Mouse (Mus musculus): ENCODE data around the gene Tut7. TPM values are rescaled to one million over a fixed set of nuclear protein-coding genes. Genes with fewer than 3 reads are reported as not detected.
"Not testable (repeated sequence)": the region's sequence is repeated elsewhere in the genome, so short reads cannot be mapped to it uniquely, and the experiment has no call there.

Tut7 gene
- polyA plus RNA-seq, 1 experiment from 2014 or later: 30.6 TPM

GRCm38 (mm10) chr13:59842226-59843210 is 19.6 kb upstream of the Tut7 start:
- Histone ChIP-seq H3K4me1 (peaks cover 6% of the 10 kb centered on the region; the same call in 1 of the 2 replicates), H3K9me3 (no peaks in the 10 kb centered on the region), H3K4me2 (peak overlapping the region; percentile 46), H3K27me3 (replicated peaks) (no peaks in the 10 kb centered on the region), H3K27ac (replicated peaks) (no peak overlapping the region), H3K36me3 (no peaks in the 10 kb centered on the region), H3K9ac (no peak overlapping the region), H3K4me3 (peak overlapping the region; percentile 30)
- WGBS: 32% methylated on average over 16 of the region's 16 CpGs
- 0 out of 2 replicates have a peak, but pooled peaks have one; percentile 29 for ATAC-seq (ENCODE audit: extremely low read depth, insufficient number of reproducible peaks, low FRiP score, low TSS enrichment)

DNA sequence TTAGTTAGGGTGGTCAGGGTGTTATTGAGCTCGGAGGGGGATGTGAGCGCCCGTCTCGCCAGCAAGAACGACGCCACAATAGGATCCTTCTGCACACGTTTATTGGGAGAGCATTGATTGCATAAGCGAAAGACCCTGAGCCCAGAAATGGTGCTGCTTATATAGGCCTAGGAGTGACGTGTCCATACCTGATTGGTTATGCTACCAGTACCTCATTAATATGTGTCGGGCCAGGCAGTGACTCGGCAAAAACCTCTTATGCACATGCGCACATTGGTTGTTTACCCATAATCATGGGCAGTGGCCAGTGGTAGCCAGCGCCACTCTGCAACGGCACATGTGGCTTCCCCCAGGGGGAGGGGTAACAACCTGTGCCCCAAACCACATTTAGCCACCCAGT is 18.8 kb upstream of the Tut7 start:
- ATAC-seq (ENCODE audit: extremely low read depth, insufficient number of reproducible peaks, low FRiP score, low TSS enrichment); H3K4me3 ChIP-seq; H3K27me3 ChIP-seq (replicated peaks); H3K9ac ChIP-seq; H3K27ac ChIP-seq (replicated peaks); H3K4me2 ChIP-seq; H3K4me1 ChIP-seq; H3K36me3 ChIP-seq; H3K9me3 ChIP-seq: not testable (repeated sequence)
- 86% methylated on average over 14 of the region's 14 CpGs for WGBS

DNA sequence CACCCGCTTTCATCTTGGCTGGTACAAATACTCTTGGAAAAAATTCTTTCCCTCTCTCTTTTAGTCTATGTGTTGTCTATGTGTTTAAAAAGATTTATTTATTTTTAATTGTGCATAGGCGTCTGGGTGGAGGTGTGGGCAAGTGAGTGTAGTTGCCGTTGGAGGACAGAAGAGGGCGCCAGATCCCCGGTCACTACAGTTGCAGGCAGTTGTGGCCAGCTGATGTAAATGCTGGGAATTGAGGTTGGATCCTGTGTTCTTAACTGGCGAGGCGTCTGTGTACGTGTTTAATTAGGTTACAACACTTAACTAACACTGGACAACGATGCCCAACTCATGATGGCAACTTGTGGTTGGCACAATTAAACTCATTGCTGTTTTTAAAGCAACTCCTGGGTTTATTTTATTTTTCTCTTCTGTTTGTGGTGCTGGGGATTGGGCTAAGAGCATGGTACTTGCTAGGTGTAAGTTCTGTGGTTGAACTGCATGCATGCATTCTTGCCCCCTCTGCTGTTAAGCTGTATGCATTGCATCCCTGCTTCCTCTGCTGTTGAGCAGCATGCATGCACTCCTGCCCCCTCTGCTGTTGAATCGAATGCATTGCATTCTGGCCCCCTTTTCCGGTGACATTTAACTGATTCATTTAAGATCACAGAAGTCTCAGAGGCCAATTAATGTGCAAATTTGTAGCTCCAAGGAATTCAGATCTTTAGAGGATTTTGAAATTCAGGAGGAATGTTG is 17.7 kb upstream of the Tut7 start:
- no peaks in the 10 kb centered on the region for H3K9me3 ChIP-seq
- 73% methylated on average over 11 of the region's 11 CpGs for WGBS
- no peak overlapping the region for H3K9ac ChIP-seq
- no peak overlapping the region for H3K27ac ChIP-seq (replicated peaks)
- peaks cover 14% of the 10 kb centered on the region for H3K4me1 ChIP-seq
- no peaks in the 10 kb centered on the region for H3K36me3 ChIP-seq
- no peak overlapping the region for H3K4me2 ChIP-seq
- H3K4me3 ChIP-seq: no peak overlapping the region
- no peak for ATAC-seq (ENCODE audit: extremely low read depth, insufficient number of reproducible peaks, low FRiP score, low TSS enrichment)
- no peaks in the 10 kb centered on the region for H3K27me3 ChIP-seq (replicated peaks)

- WGBS: 86% methylated on average over 9 of the region's 9 CpGs
- Histone ChIP-seq H3K9me3 (no peaks in the 10 kb centered on the region), H3K4me1 (peaks cover 20% of the 10 kb centered on the region), H3K4me2 (no peak overlapping the region), H3K36me3 (no peaks in the 10 kb centered on the region), H3K4me3 (no peak overlapping the region), H3K27me3 (replicated peaks) (no peaks in the 10 kb centered on the region), H3K27ac (replicated peaks) (no peak overlapping the region), H3K9ac (no peak overlapping the region)
- no peak for ATAC-seq (ENCODE audit: extremely low read depth, insufficient number of reproducible peaks, low FRiP score, low TSS enrichment)
These were observed 16.4 kb upstream of the Tut7 start for GRCm38 (mm10) chr13:59839356-59839755.

DNA sequence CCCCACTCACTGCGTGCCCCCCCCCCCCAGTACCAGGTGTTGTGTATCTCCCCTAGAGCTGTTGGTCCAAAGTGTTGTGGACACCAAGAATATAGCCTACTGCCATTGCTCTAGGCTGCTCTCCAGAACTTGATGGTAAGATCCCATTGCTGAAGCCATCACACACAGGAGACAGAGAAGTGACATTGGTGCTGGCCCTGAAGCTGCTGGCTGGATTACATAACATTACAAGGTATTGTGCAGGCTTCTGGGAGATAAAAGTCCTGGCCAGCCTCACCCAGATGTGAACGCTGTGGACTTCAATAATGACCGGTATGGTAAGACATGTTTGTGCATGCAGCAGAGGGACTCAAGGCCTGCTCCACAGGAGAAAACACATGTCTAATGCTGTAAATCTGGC is 15.5 kb upstream of the Tut7 start:
- Histone ChIP-seq H3K9ac (no peak overlapping the region), H3K36me3 (no peaks in the 10 kb centered on the region), H3K9me3 (no peaks in the 10 kb centered on the region), H3K27me3 (replicated peaks) (no peaks in the 10 kb centered on the region), H3K4me2 (no peak overlapping the region), H3K27ac (replicated peaks) (no peak overlapping the region), H3K4me3 (no peak overlapping the region), H3K4me1 (peaks cover 20% of the 10 kb centered on the region)
- WGBS: 80% methylated on average over 3 of the region's 3 CpGs
- ATAC-seq (ENCODE audit: extremely low read depth, insufficient number of reproducible peaks, low FRiP score, low TSS enrichment): no peak

- Histone ChIP-seq H3K27me3 (replicated peaks) (no peaks in the 10 kb centered on the region), H3K4me1 (peaks cover 14% of the 10 kb centered on the region), H3K27ac (replicated peaks) (no peak overlapping the region), H3K9me3 (no peaks in the 10 kb centered on the region), H3K4me3 (no peak overlapping the region), H3K9ac (no peak overlapping the region), H3K36me3 (no peaks in the 10 kb centered on the region), H3K4me2 (no peak overlapping the region)
- ATAC-seq (ENCODE audit: extremely low read depth, insufficient number of reproducible peaks, low FRiP score, low TSS enrichment): no peak
- 88% methylated on average over 3 of the region's 3 CpGs for WGBS
These were observed 13.9 kb upstream of the Tut7 start for GRCm38 (mm10) chr13:59836811-59837210.

DNA sequence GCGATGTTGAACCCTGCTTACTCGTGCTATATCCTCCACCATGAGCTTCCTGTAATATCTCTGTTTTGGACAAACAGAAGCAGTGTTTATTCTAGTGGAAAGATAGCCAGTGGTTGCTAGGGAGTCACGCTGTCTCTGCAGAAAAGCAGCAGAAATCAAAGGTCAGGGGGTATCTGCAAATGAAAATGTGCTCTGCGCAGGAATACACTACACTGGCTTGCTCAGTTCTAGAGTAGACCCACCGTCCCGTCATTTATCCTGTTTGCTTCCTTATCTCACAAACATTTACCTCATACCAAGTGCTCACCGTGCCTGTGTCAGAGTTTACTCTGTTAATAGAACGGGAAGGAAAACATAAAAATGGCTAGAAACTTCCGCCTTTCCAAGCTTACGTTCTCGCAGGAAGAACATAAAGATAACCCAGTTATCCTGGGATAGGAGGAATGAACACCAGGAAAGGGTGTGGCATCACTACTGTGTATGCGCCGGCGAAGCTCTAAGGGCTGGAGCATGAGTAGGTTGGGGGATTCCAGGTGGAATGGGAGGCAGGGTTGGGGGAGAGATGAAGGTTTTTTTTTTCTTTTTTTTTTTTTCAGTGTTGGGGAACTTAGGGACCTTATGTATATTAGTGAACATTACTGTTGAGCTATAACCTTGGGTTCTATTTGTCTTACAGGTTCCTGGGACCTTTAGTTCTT is 13.3 kb upstream of the Tut7 start:
- H3K4me2 ChIP-seq: peak overlapping the region; percentile 33

DNA sequence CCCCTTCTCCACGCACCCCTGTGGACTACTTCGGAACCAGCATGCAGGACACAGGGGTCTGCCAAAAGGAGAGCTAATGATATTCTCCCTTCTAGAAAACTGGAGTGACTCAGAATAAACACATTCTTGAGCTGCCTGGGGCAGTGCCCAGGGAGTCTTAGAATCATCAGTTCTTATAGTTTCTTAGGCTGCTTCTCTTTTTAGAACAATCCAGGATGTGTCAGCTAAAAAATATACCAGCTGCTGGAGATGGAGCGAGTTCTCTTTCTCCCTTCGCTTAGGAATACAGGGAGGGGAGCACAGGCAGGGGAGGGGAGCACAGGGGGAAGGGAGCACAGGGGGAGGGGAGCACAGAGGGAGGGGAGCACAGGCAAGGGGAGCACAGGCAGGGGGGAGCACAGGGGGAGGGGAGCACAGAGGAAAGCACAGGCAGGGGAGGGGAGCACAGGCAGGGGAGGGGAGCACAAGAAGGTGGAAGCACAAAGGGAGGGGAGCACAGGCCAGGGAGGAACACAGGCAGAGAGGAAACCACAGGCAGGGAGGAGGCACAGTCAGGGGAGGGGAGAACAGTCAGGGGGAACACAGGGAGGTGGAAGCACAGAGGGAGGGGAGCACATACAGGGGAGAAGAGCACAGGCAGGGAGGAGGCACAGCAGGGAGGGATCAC is 12.0 kb upstream of the Tut7 start:
- H3K9me3 ChIP-seq: no peaks in the 10 kb centered on the region
- H3K27me3 ChIP-seq (replicated peaks): no peaks in the 10 kb centered on the region
- no peak for ATAC-seq (ENCODE audit: extremely low read depth, insufficient number of reproducible peaks, low FRiP score, low TSS enrichment)
- H3K4me2 ChIP-seq: no peak overlapping the region
- peaks cover 14% of the 10 kb centered on the region for H3K4me1 ChIP-seq
- WGBS: 37% methylated on average over 4 of the region's 4 CpGs
- peak overlapping the region; percentile 76 for H3K27ac ChIP-seq (replicated peaks)
- no peak overlapping the region for H3K9ac ChIP-seq
- no peak overlapping the region for H3K4me3 ChIP-seq
- no peaks in the 10 kb centered on the region for H3K36me3 ChIP-seq

More for the DNA sequence above, 13.3 kb upstream of the Tut7 start:
- Histone ChIP-seq H3K36me3 (no peaks in the 10 kb centered on the region), H3K27me3 (replicated peaks) (no peaks in the 10 kb centered on the region), H3K9ac (no peak overlapping the region), H3K4me1 (peaks cover 14% of the 10 kb centered on the region), H3K27ac (replicated peaks) (peak overlapping the region; percentile 76; the same call in 1 of the 2 replicates), H3K9me3 (no peaks in the 10 kb centered on the region), H3K4me3 (no peak overlapping the region)
- 31% methylated on average over 14 of the region's 14 CpGs for WGBS
- no peak for ATAC-seq (ENCODE audit: extremely low read depth, insufficient number of reproducible peaks, low FRiP score, low TSS enrichment)

DNA sequence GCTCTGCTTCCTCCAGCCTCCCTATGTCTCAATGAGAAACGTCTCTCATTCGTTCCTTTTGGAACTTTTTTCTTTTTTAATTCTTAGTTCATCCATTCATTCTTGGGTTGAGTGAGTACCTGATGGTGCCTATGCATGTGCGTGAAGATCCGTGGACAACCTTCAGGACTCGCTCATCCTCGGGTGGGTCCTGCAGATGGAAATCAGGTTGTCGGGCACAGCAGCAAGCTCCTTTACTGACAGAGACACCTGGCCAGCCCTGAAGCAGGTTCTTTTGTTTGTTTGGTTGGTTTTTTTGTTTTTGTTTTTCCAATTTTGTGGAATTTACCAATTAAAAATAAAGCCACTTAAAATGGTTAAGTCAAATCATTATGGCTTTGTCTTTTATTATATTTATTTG is 9.9 kb upstream of the Tut7 start:
- Histone ChIP-seq H3K4me1 (peaks cover 14% of the 10 kb centered on the region), H3K4me3 (no peak overlapping the region), H3K27ac (replicated peaks) (no peak overlapping the region), H3K4me2 (no peak overlapping the region), H3K9ac (no peak overlapping the region), H3K27me3 (replicated peaks) (no peaks in the 10 kb centered on the region), H3K9me3 (no peaks in the 10 kb centered on the region), H3K36me3 (no peaks in the 10 kb centered on the region)
- no peak for ATAC-seq (ENCODE audit: extremely low read depth, insufficient number of reproducible peaks, low FRiP score, low TSS enrichment)
- WGBS: 76% methylated on average over 7 of the region's 7 CpGs

GRCm38 (mm10) chr13:59832454-59832853 is 9.5 kb upstream of the Tut7 start:
- H3K4me3 ChIP-seq: no peak overlapping the region
- no peak for ATAC-seq (ENCODE audit: extremely low read depth, insufficient number of reproducible peaks, low FRiP score, low TSS enrichment)
- H3K36me3 ChIP-seq: no peaks in the 10 kb centered on the region
- WGBS: 59% methylated on average over 7 of the region's 7 CpGs
- no peak overlapping the region for H3K9ac ChIP-seq
- H3K9me3 ChIP-seq: no peaks in the 10 kb centered on the region
- no peak overlapping the region for H3K4me2 ChIP-seq
- H3K4me1 ChIP-seq: peaks cover 14% of the 10 kb centered on the region
- H3K27ac ChIP-seq (replicated peaks): no peak overlapping the region
- no peaks in the 10 kb centered on the region for H3K27me3 ChIP-seq (replicated peaks)

DNA sequence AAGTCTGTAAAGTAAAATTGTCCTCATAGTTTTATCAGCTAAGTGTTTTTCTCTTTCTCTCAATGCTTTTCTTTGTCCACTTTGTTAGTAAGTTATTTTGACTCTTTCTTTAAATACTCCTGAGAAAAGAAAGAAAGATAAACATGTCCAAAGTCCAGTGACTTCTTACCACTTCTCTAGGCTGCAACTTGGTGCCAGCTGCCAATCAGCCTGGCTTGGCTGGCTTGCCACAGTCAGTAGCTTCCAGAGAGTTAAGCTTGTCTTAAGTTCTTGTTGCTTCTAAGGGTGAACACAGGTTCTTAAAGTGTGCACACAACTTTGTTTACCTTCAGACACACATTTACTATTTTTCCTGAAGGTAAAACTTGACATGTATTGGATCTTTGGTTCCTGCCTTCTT is 3.0 kb upstream of the Tut7 start:
- Histone ChIP-seq H3K4me1 (peaks cover 14% of the 10 kb centered on the region), H3K4me3 (no peak overlapping the region), H3K4me2 (no peak overlapping the region), H3K36me3 (peaks cover 6% of the 10 kb centered on the region), H3K9ac (no peak overlapping the region), H3K27ac (replicated peaks) (no peak overlapping the region), H3K9me3 (no peaks in the 10 kb centered on the region), H3K27me3 (replicated peaks) (no peaks in the 10 kb centered on the region)
- ATAC-seq (ENCODE audit: extremely low read depth, insufficient number of reproducible peaks, low FRiP score, low TSS enrichment): no peak

All from heart, embryonic 13.5 days (tissue).